Mouse (Mus musculus): ENCODE results near the gene Hbs1l. TPM values are rescaled to one million over a fixed set of nuclear protein-coding genes. Genes with fewer than 3 reads are reported as not detected.
A peak's percentile ranks its signal among the peaks of the same experiment; 100 is the strongest.

Hbs1l gene
- polyA plus RNA-seq, 1 experiment: 57.0 TPM

GRCm38 (mm10) chr10:21369586-21369985 lies 73.8 kb downstream of the Hbs1l start:
- WGBS: 89% methylated on average over 2 of the region's 2 CpGs

GRCm38 (mm10) chr10:21372271-21372670 lies 76.5 kb downstream of the Hbs1l start:
- TF ChIP-seq CTCF (IDR thresholded peaks at IDR 0.05; ENCODE audit: control insufficient read depth, insufficient read depth, low read length) (no peak), POLR2A (IDR thresholded peaks at IDR 0.05; ENCODE audit: borderline replicate concordance, control insufficient read depth, low read depth, low read length) (no peak)
- Histone ChIP-seq H3K4me3 (replicated peaks; ENCODE audit: control insufficient read depth, low read depth, low read length) (no peak overlapping the region), H3K27ac (ENCODE audit: control insufficient read depth, insufficient read depth, low read depth, low read length, poor library complexity) (no peak overlapping the region), H3K4me1 (ENCODE audit: control insufficient read depth, insufficient read depth, low read length) (peaks cover 3% of the 10 kb centered on the region)
- 91% methylated on average over 6 of the region's 6 CpGs for WGBS

More at GRCm38 (mm10) chr10:21369586-21369985, 73.8 kb downstream of the Hbs1l start:
- TF ChIP-seq CTCF (IDR thresholded peaks at IDR 0.05; ENCODE audit: control insufficient read depth, insufficient read depth, low read length): no peak
- TF ChIP-seq POLR2A (IDR thresholded peaks at IDR 0.05; ENCODE audit: borderline replicate concordance, control insufficient read depth, low read depth, low read length): no peak
- no peak overlapping the region for H3K4me3 ChIP-seq (replicated peaks; ENCODE audit: control insufficient read depth, low read depth, low read length)
- H3K27ac ChIP-seq (ENCODE audit: control insufficient read depth, insufficient read depth, low read depth, low read length, poor library complexity): no peak overlapping the region
- no peaks in the 10 kb centered on the region for H3K4me1 ChIP-seq (ENCODE audit: control insufficient read depth, insufficient read depth, low read length)

GRCm38 (mm10) chr10:21376682-21377473 lies 81.1 kb downstream of the Hbs1l start, which contains the start of gene Aldh8a1:
TSS of gene Aldh8a1 (plus strand) at chr10:21377291.
- Histone ChIP-seq H3K4me3 (replicated peaks; ENCODE audit: control insufficient read depth, low read depth, low read length) (no peak within 1 kb of the TSS), H3K27ac (ENCODE audit: control insufficient read depth, insufficient read depth, low read depth, low read length, poor library complexity) (no peak within 1 kb of the TSS), H3K4me1 (ENCODE audit: control insufficient read depth, insufficient read depth, low read length) (peaks cover 3% of the 10 kb centered on the region)
- WGBS: 80% methylated on average over 13 of the region's 13 CpGs
- TF ChIP-seq POLR2A (IDR thresholded peaks at IDR 0.05; ENCODE audit: borderline replicate concordance, control insufficient read depth, low read depth, low read length) (no peak), CTCF (IDR thresholded peaks at IDR 0.05; ENCODE audit: control insufficient read depth, insufficient read depth, low read length) (no peak)

- no peak overlapping the region for H3K27ac ChIP-seq (ENCODE audit: control insufficient read depth, insufficient read depth, low read depth, low read length, poor library complexity)
- H3K4me3 ChIP-seq (replicated peaks; ENCODE audit: control insufficient read depth, low read depth, low read length): no peak overlapping the region
- H3K4me1 ChIP-seq (ENCODE audit: control insufficient read depth, insufficient read depth, low read length): peaks cover 3% of the 10 kb centered on the region
- peak; percentile 44; the same call in 1 of the 2 replicates for TF ChIP-seq CTCF (IDR thresholded peaks at IDR 0.05; ENCODE audit: control insufficient read depth, insufficient read depth, low read length)
- TF ChIP-seq POLR2A (IDR thresholded peaks at IDR 0.05; ENCODE audit: borderline replicate concordance, control insufficient read depth, low read depth, low read length): no peak
- whole genome bisulfite sequencing: 52% methylated on average over 9 of the region's 9 CpGs
Observed at GRCm38 (mm10) chr10:21378196-21378944, 82.6 kb downstream of the Hbs1l start.

GRCm38 (mm10) chr10:21382914-21383313 lies 87.1 kb downstream of the Hbs1l start:
- Histone ChIP-seq H3K4me3 (replicated peaks; ENCODE audit: control insufficient read depth, low read depth, low read length) (no peak overlapping the region), H3K4me1 (ENCODE audit: control insufficient read depth, insufficient read depth, low read length) (no peaks in the 10 kb centered on the region), H3K27ac (ENCODE audit: control insufficient read depth, insufficient read depth, low read depth, low read length, poor library complexity) (no peak overlapping the region)
- 5% methylated on average over 6 of the region's 6 CpGs for WGBS
- TF ChIP-seq CTCF (IDR thresholded peaks at IDR 0.05; ENCODE audit: control insufficient read depth, insufficient read depth, low read length) (0 out of 2 replicates have a peak, but pooled peaks have one; percentile 6), POLR2A (IDR thresholded peaks at IDR 0.05; ENCODE audit: borderline replicate concordance, control insufficient read depth, low read depth, low read length) (no peak)

GRCm38 (mm10) chr10:21385111-21385663 lies 89.4 kb downstream of the Hbs1l start:
- Histone ChIP-seq H3K4me3 (replicated peaks; ENCODE audit: control insufficient read depth, low read depth, low read length) (no peak overlapping the region), H3K4me1 (ENCODE audit: control insufficient read depth, insufficient read depth, low read length) (no peaks in the 10 kb centered on the region), H3K27ac (ENCODE audit: control insufficient read depth, insufficient read depth, low read depth, low read length, poor library complexity) (no peak overlapping the region)
- WGBS: 31% methylated on average over 3 of the region's 3 CpGs
- TF ChIP-seq POLR2A (IDR thresholded peaks at IDR 0.05; ENCODE audit: borderline replicate concordance, control insufficient read depth, low read depth, low read length) (no peak), CTCF (IDR thresholded peaks at IDR 0.05; ENCODE audit: control insufficient read depth, insufficient read depth, low read length) (no peak)

- 92% methylated on average over 11 of the region's 11 CpGs for WGBS
- Histone ChIP-seq H3K27ac (ENCODE audit: control insufficient read depth, insufficient read depth, low read depth, low read length, poor library complexity) (no peak overlapping the region; the same call in 1 of the 2 replicates), H3K4me3 (replicated peaks; ENCODE audit: control insufficient read depth, low read depth, low read length) (no peak overlapping the region), H3K4me1 (ENCODE audit: control insufficient read depth, insufficient read depth, low read length) (no peaks in the 10 kb centered on the region; the same call in 1 of the 2 replicates)
- no peak for TF ChIP-seq POLR2A (IDR thresholded peaks at IDR 0.05; ENCODE audit: borderline replicate concordance, control insufficient read depth, low read depth, low read length)
- TF ChIP-seq CTCF (IDR thresholded peaks at IDR 0.05; ENCODE audit: control insufficient read depth, insufficient read depth, low read length): no peak
Observed at GRCm38 (mm10) chr10:21389075-21389474, 93.3 kb downstream of the Hbs1l start.

GRCm38 (mm10) chr10:21390440-21390839 lies 94.7 kb downstream of the Hbs1l start:
- TF ChIP-seq CTCF (IDR thresholded peaks at IDR 0.05; ENCODE audit: control insufficient read depth, insufficient read depth, low read length) (no peak), POLR2A (IDR thresholded peaks at IDR 0.05; ENCODE audit: borderline replicate concordance, control insufficient read depth, low read depth, low read length) (no peak)
- no peak overlapping the region for H3K27ac ChIP-seq (ENCODE audit: control insufficient read depth, insufficient read depth, low read depth, low read length, poor library complexity)
- WGBS: 72% methylated on average over 4 of the region's 4 CpGs
- H3K4me3 ChIP-seq (replicated peaks; ENCODE audit: control insufficient read depth, low read depth, low read length): no peak overlapping the region
- no peaks in the 10 kb centered on the region; the same call in 1 of the 2 replicates for H3K4me1 ChIP-seq (ENCODE audit: control insufficient read depth, insufficient read depth, low read length)

Measured in bone marrow, adult 2 months (tissue).